Comparison of ENCODE assay signal across 30 mouse cellular contexts in genomic region chr9:25558834-25559233, GRCm38 (mm10).
DNase-seq lines count a peak whose midpoint lies in the region; ATAC-seq and TF ChIP-seq lines count a peak whose summit lies in the region.
"Had no signal": no experiment of that assay in that cellular context is flagged by ENCODE, and none has a peak within 500 bp of the region (broad histone marks: within the 10 kb centered on the region; RNA-seq: fewer than 3 reads in every experiment).

No protein-coding gene starts in this region.

- H3K4me3 ChIP-seq in gastrocnemius, adult 2 months, result no peak overlapping the region
- H3K4me3 ChIP-seq in MEL (ENCODE audit: control insufficient read depth in 1 of 2, insufficient read depth in 1 of 2, low read depth in 2 of 2, low read length in 2 of 2), result no peak overlapping the region
- H3K4me3 ChIP-seq: embryonic facial prominence, embryonic 13.5 days; embryonic facial prominence, embryonic 15.5 days; erythroblast, embryonic 14.5 days; forebrain, embryonic 10.5 days; forebrain, embryonic 13.5 days; forebrain, embryonic 15.5 days had no signal

- intact Hi-C loops in gastrocnemius, adult 2 months (cut with DNase I), result no loop called here
- intact Hi-C loops in gastrocnemius, postnatal 36 days (cut with DNase I), result no loop called here
- intact Hi-C loops in left cerebral cortex, postnatal 10 days (cut with DNase I), result no loop called here

- H3K27ac ChIP-seq in gastrocnemius, adult 2 months, result peak overlapping the region; percentile 12
- H3K27ac ChIP-seq in MEL (ENCODE audit: control insufficient read depth, low read depth, low read length), result no peak overlapping the region
- H3K27ac ChIP-seq: embryonic facial prominence, embryonic 13.5 days; embryonic facial prominence, embryonic 15.5 days; forebrain, embryonic 10.5 days; forebrain, embryonic 13.5 days; forebrain, embryonic 15.5 days had no signal

- no peaks in the 10 kb centered on the region for H3K27me3 ChIP-seq in MEL (ENCODE audit: control insufficient read depth in 1 of 2, insufficient read depth in 2 of 2, low read length in 2 of 2)
- H3K27me3 ChIP-seq: CH12.LX; embryonic facial prominence, embryonic 13.5 days; embryonic facial prominence, embryonic 15.5 days; forebrain, embryonic 13.5 days; forebrain, embryonic 15.5 days; Patski had no signal

- no peak for TF ChIP-seq CTCF in gastrocnemius, adult 2 months (IDR thresholded peaks at IDR 0.05)
- TF ChIP-seq CTCF in MEL (IDR thresholded peaks at IDR 0.05 in 2 of 3, conservative IDR thresholded peaks at IDR 0.05 in 1 of 3; ENCODE audit: control insufficient read depth in 1 of 3, insufficient read depth in 1 of 3, low read depth in 2 of 3, low read length in 3 of 3, poor library complexity in 1 of 3, severe bottlenecking in 1 of 3), result no peak

- no peak for TF ChIP-seq POLR2A in MEL (IDR thresholded peaks at IDR 0.05; ENCODE audit: control insufficient read depth in 1 of 2, insufficient read depth in 1 of 2, low read depth in 1 of 2, low read length in 2 of 2, poor library complexity in 1 of 2)

- no peak for DNase-seq in gastrocnemius, adult 2 months
- DNase-seq in gastrocnemius, postnatal 36 days, result no peak
- DNase-seq in MEL (ENCODE audit: low read depth, low spot score), result peak; percentile 67
- no peak for DNase-seq in left cerebral cortex, postnatal 10 days (ENCODE audit: extremely low spot score in 1 of 2, low spot score in 2 of 2)
- DNase-seq in neural tube, embryonic 10.5 days (ENCODE audit: extremely low spot score, low spot score), result no peak
- DNase-seq: adrenal gland, adult 8-10 months; adrenal gland, postnatal 14 days; adrenal gland, postnatal 36 days; B cell, adult 2 months; cerebellum, adult 11-12 months; cerebellum, adult 2 months; cerebellum, adult 9-10 months; cerebellum, postnatal 10 days; cerebellum, postnatal 25 days; embryo, embryonic 11 days; forebrain, postnatal 0 days had no signal

- peaks cover 2 to 5% of the 10 kb centered on the region in 2 experiments; a peak in 3 of 4 replicates for H3K4me1 ChIP-seq in MEL (ENCODE audit: control insufficient read depth in 1 of 2, insufficient read depth in 2 of 2, low read length in 2 of 2)
- H3K4me1 ChIP-seq: forebrain, embryonic 10.5 days; forebrain, embryonic 13.5 days; forebrain, embryonic 15.5 days had no signal

- no peaks in the 10 kb centered on the region for H3K9me3 ChIP-seq in MEL (replicated peaks; ENCODE audit: insufficient read depth, low read length)
- H3K9me3 ChIP-seq: embryonic facial prominence, embryonic 13.5 days; embryonic facial prominence, embryonic 15.5 days; forebrain, embryonic 13.5 days; forebrain, embryonic 15.5 days; G1E had no signal

- no peaks in the 10 kb centered on the region for H3K79me2 ChIP-seq in MEL (ENCODE audit: control insufficient read depth, insufficient read depth, low read length, poor library complexity)

- peak; percentile 56 for ATAC-seq in common myeloid progenitor, adult 5-6 weeks (replicated peaks; ENCODE audit: low read depth, poor library complexity, severe bottlenecking)
- peak; percentile 92 for ATAC-seq in megakaryocyte progenitor cell, adult 5-6 weeks (replicated peaks; ENCODE audit: poor library complexity)
- ATAC-seq in megakaryocyte, adult 5-6 weeks (ENCODE audit: poor library complexity, severe bottlenecking), result no peak
- ATAC-seq: activated CD4-positive, CD25-positive, alpha-beta regulatory T cell, adult 4 months; CD4-positive, CD25-positive, alpha-beta regulatory T cell, adult 4 months; forebrain, embryonic 13.5 days; forebrain, embryonic 15.5 days; forebrain, postnatal 0 days; Patski had no signal

- H3K9ac ChIP-seq in MEL (ENCODE audit: control insufficient read depth, low read depth, low read length, poor library complexity, severe bottlenecking), result no peak overlapping the region
- H3K9ac ChIP-seq: embryonic facial prominence, embryonic 13.5 days; embryonic facial prominence, embryonic 15.5 days; forebrain, embryonic 13.5 days; forebrain, embryonic 15.5 days; forebrain, postnatal 0 days had no signal

- H3K36me3 ChIP-seq in MEL (ENCODE audit: control insufficient read depth in 1 of 2, insufficient read depth in 2 of 2, low read length in 2 of 2), result peaks cover 0 to 2% of the 10 kb centered on the region in 2 experiments; a peak in 1 of 4 replicates
- H3K36me3 ChIP-seq: embryonic facial prominence, embryonic 13.5 days; embryonic facial prominence, embryonic 15.5 days; forebrain, embryonic 10.5 days; forebrain, embryonic 15.5 days; G1E had no signal

- TF ChIP-seq EP300 in MEL (IDR thresholded peaks at IDR 0.05; ENCODE audit: low read depth in 1 of 2, low read length in 2 of 2), result peak; percentile 48 to 64; a peak in 3 of 4 replicates

- TF ChIP-seq RAD21 in MEL (IDR thresholded peaks at IDR 0.05; ENCODE audit: low read depth, low read length), result no peak

TF ChIP-seq in MEL, 35 proteins besides CTCF, POLR2A, EP300 and RAD21:
- TF ChIP-seq ELF1 (IDR thresholded peaks at IDR 0.05; ENCODE audit: low read depth, low read length) (no peak), GATA1 (IDR thresholded peaks at IDR 0.05; ENCODE audit: low read depth, low read length) (peak; percentile 66), ZNF384 (IDR thresholded peaks at IDR 0.05; ENCODE audit: low read depth, low read length) (no peak), USF1 (IDR thresholded peaks at IDR 0.05; ENCODE audit: low read depth, low read length) (no peak), MAFK (IDR thresholded peaks at IDR 0.05; ENCODE audit: borderline replicate concordance, low read depth, low read length) (no peak), ETS1 (IDR thresholded peaks at IDR 0.05; ENCODE audit: low read depth, low read length) (no peak), RCOR1 (IDR thresholded peaks at IDR 0.05; ENCODE audit: low read depth, low read length) (peak; percentile 44; the same call in 1 of the 2 replicates), NRF1 (IDR thresholded peaks at IDR 0.05; ENCODE audit: insufficient read depth, low read depth, low read length, poor library complexity, severe bottlenecking) (no peak), UBTF (IDR thresholded peaks at IDR 0.05; ENCODE audit: borderline replicate concordance, insufficient read depth, low read depth, low read length) (no peak), MYC (IDR thresholded peaks at IDR 0.05; ENCODE audit: low read depth, low read length) (no peak), ZC3H11A (IDR thresholded peaks at IDR 0.05; ENCODE audit: low read depth, low read length) (no peak), TBP (IDR thresholded peaks at IDR 0.05; ENCODE audit: low read depth, low read length) (no peak), TCF12 (IDR thresholded peaks at IDR 0.05; ENCODE audit: low read depth, low read length) (peak; percentile 60), POLR2AphosphoS5 (IDR thresholded peaks at IDR 0.05; ENCODE audit: borderline replicate concordance, low read depth, low read length) (no peak), JUND (IDR thresholded peaks at IDR 0.05; ENCODE audit: low read depth, low read length) (no peak), SIN3A (IDR thresholded peaks at IDR 0.05; ENCODE audit: low read length) (no peak), CHD1 (IDR thresholded peaks at IDR 0.05; ENCODE audit: low read depth, low read length) (no peak), SMC3 (IDR thresholded peaks at IDR 0.05; ENCODE audit: low read depth, low read length) (no peak), GABPA (IDR thresholded peaks at IDR 0.05; ENCODE audit: low read depth, low read length) (no peak), MAX (IDR thresholded peaks at IDR 0.05; ENCODE audit: low read length) (no peak), KAT2A (conservative IDR thresholded peaks at IDR 0.05; ENCODE audit: low read depth, low read length) (no peak), BHLHE40 (IDR thresholded peaks at IDR 0.05; ENCODE audit: borderline replicate concordance, low read depth, low read length) (no peak), ZKSCAN1 (IDR thresholded peaks at IDR 0.05; ENCODE audit: low read depth, low read length) (no peak), TAL1 (IDR thresholded peaks at IDR 0.05; ENCODE audit: low read length) (peak; percentile 59), MYB (IDR thresholded peaks at IDR 0.05; ENCODE audit: low read depth, low read length) (no peak), MXI1 (IDR thresholded peaks at IDR 0.05; ENCODE audit: low read depth, low read length) (no peak), CHD2 (IDR thresholded peaks at IDR 0.05; ENCODE audit: low read length) (no peak), HCFC1 (IDR thresholded peaks at IDR 0.05; ENCODE audit: low read depth, low read length) (no peak), MAZ (IDR thresholded peaks at IDR 0.05; ENCODE audit: low read depth, low read length) (no peak)
